Mouse (Mus musculus) cerebellum, postnatal 10 days (tissue): ENCODE results near the gene Ugt1a6b.

Experiments used
- DNase-seq, 2 experiments: peaks; one replicate each; pipeline ENCODE4 v3.0.0; 2021; ENCODE audit warnings: mixed read lengths in 2 of 2

The Ugt1a6b gene

GRCm38 (mm10) chr1:88264869-88265240, 161.8 kb downstream of the Ugt1a6b start:
- DNase-seq = peak; percentile 62 to 71

GRCm38 (mm10) chr1:88266123-88266522, 163.1 kb downstream of the Ugt1a6b start:
- no peak for DNase-seq

- DNase-seq = no peak
Measured at GRCm38 (mm10) chr1:88267489-88267888, 164.4 kb downstream of the Ugt1a6b start.

GRCm38 (mm10) chr1:88268070-88268469, 165.0 kb downstream of the Ugt1a6b start:
- no peak for DNase-seq
